Mouse (Mus musculus): ENCODE measurements around the gene Npnt.

DNA sequence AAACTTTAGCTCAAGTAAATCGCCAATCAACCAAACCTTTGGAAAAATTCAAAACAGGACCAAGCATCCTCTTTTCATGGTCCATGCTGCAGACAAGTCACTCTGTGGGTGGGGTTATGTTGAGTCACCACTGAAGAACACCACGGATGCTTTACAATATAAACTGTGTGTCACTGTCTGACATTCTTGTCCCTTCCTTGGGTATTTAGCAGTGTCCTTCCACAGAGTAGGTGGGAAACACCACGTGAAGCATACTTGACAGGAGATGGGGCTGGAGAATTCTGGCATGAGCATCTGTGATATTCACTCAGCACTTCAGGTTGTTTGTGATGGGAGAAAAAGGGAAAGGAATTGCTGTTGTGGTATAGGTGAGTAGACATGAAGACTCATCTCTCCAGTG, 83.1 kb downstream of the Npnt start:
- no peak for TF ChIP-seq POLR2A (IDR thresholded peaks at IDR 0.05; ENCODE audit: insufficient read length, low read depth)
- TF ChIP-seq CEBPB (IDR thresholded peaks at IDR 0.05; ENCODE audit: insufficient read depth, poor library complexity, severe bottlenecking): no peak
- TF ChIP-seq MAX (IDR thresholded peaks at IDR 0.05; ENCODE audit: low read depth): no peak
- no peak for TF ChIP-seq POLR2AphosphoS2 (IDR thresholded peaks at IDR 0.05; ENCODE audit: insufficient read length, low read depth)
- no peak for TF ChIP-seq USF1 (IDR thresholded peaks at IDR 0.05; ENCODE audit: low read depth)
- TF ChIP-seq TCF12 (IDR thresholded peaks at IDR 0.05; ENCODE audit: insufficient read depth, poor library complexity, severe bottlenecking): no peak
- TF ChIP-seq MYOG (IDR thresholded peaks at IDR 0.05; ENCODE audit: control insufficient read depth in 1 of 3, insufficient read depth in 1 of 3, insufficient read length in 2 of 3, low read depth in 2 of 3): no peak
- no peak for TF ChIP-seq REST (IDR thresholded peaks at IDR 0.05; ENCODE audit: insufficient read depth, insufficient read length)
- no peak for TF ChIP-seq E2F4 (IDR thresholded peaks at IDR 0.05; ENCODE audit: insufficient read depth)
- TF ChIP-seq TCF3 (IDR thresholded peaks at IDR 0.05; ENCODE audit: insufficient read length, low read depth): no peak
